Mouse (Mus musculus): ENCODE measurements at regions not wholly inside any gene's neighbourhood (a gene's known extent, or its start where the extent isn't known, plus 50 kb on each side); places are given as distances from the start of the nearest gene placed in this dataset.

GRCm38 (mm10) chr7:145122471-145122870 is 85.4 kb downstream of the 1810010D01Rik start:
- peak; percentile 72 for DNase-seq
- 70% methylated on average over 2 of the region's 2 CpGs for WGBS
- Histone ChIP-seq H3K4me3 (ENCODE audit: insufficient read depth, low read depth, low read length) (no peak overlapping the region), H3K36me3 (ENCODE audit: control insufficient read depth, insufficient read depth, low read length) (no peaks in the 10 kb centered on the region), H3K4me1 (ENCODE audit: control insufficient read depth, insufficient read depth, low read length) (peaks cover 14% of the 10 kb centered on the region), H3K27ac (ENCODE audit: insufficient read depth, low read depth, low read length) (no peak overlapping the region), H3K27me3 (replicated peaks; ENCODE audit: control insufficient read depth, insufficient read depth, low read length) (no peaks in the 10 kb centered on the region)
- TF ChIP-seq CTCF (conservative IDR thresholded peaks at IDR 0.05; ENCODE audit: insufficient read depth, insufficient read length, low read depth, low read length) (no peak), POLR2A (IDR thresholded peaks at IDR 0.05; ENCODE audit: low read depth, low read length) (no peak)

- DNase-seq: no peak
- TF ChIP-seq CTCF (conservative IDR thresholded peaks at IDR 0.05; ENCODE audit: insufficient read depth, insufficient read length, low read depth, low read length) (no peak), POLR2A (IDR thresholded peaks at IDR 0.05; ENCODE audit: low read depth, low read length) (no peak)
- Histone ChIP-seq H3K36me3 (ENCODE audit: control insufficient read depth, insufficient read depth, low read length) (no peaks in the 10 kb centered on the region), H3K27me3 (replicated peaks; ENCODE audit: control insufficient read depth, insufficient read depth, low read length) (no peaks in the 10 kb centered on the region), H3K4me3 (ENCODE audit: insufficient read depth, low read depth, low read length) (no peak overlapping the region), H3K27ac (ENCODE audit: insufficient read depth, low read depth, low read length) (no peak overlapping the region), H3K4me1 (ENCODE audit: control insufficient read depth, insufficient read depth, low read length) (peaks cover 5% of the 10 kb centered on the region; the same call in 1 of the 2 replicates)
- WGBS: 31% methylated on average over 4 of the region's 4 CpGs
These were observed 89.5 kb downstream of the 1810010D01Rik start for GRCm38 (mm10) chr7:145118406-145118805.

- no peaks in the 10 kb centered on the region for H3K4me1 ChIP-seq (ENCODE audit: control insufficient read depth, insufficient read depth, low read length)
These were observed 93.3 kb downstream of the 1810010D01Rik start for GRCm38 (mm10) chr7:145114660-145115059.

GRCm38 (mm10) chr7:145114145-145114544 is 93.8 kb downstream of the 1810010D01Rik start:
- WGBS: 69% methylated on average over 2 of the region's 2 CpGs

More at GRCm38 (mm10) chr7:145114660-145115059, 93.3 kb downstream of the 1810010D01Rik start:
- Histone ChIP-seq H3K27me3 (replicated peaks; ENCODE audit: control insufficient read depth, insufficient read depth, low read length) (no peaks in the 10 kb centered on the region), H3K27ac (ENCODE audit: insufficient read depth, low read depth, low read length) (no peak overlapping the region), H3K4me3 (ENCODE audit: insufficient read depth, low read depth, low read length) (no peak overlapping the region), H3K36me3 (ENCODE audit: control insufficient read depth, insufficient read depth, low read length) (no peaks in the 10 kb centered on the region)
- peak; percentile 45 for DNase-seq
- TF ChIP-seq POLR2A (IDR thresholded peaks at IDR 0.05; ENCODE audit: low read depth, low read length) (no peak), CTCF (conservative IDR thresholded peaks at IDR 0.05; ENCODE audit: insufficient read depth, insufficient read length, low read depth, low read length) (peak; percentile 62)
- WGBS: 79% methylated on average over 2 of the region's 2 CpGs

GRCm38 (mm10) chr7:145112887-145113531 is 94.9 kb downstream of the 1810010D01Rik start:
- peak overlapping the region; percentile 39 for H3K27ac ChIP-seq (ENCODE audit: insufficient read depth, low read depth, low read length)
- no peaks in the 10 kb centered on the region for H3K4me1 ChIP-seq (ENCODE audit: control insufficient read depth, insufficient read depth, low read length)
- no peaks in the 10 kb centered on the region for H3K27me3 ChIP-seq (replicated peaks; ENCODE audit: control insufficient read depth, insufficient read depth, low read length)
- no peak overlapping the region for H3K4me3 ChIP-seq (ENCODE audit: insufficient read depth, low read depth, low read length)
- H3K36me3 ChIP-seq (ENCODE audit: control insufficient read depth, insufficient read depth, low read length): no peaks in the 10 kb centered on the region
- DNase-seq: no peak
- 82% methylated on average over 7 of the region's 7 CpGs for WGBS
- TF ChIP-seq CTCF (conservative IDR thresholded peaks at IDR 0.05; ENCODE audit: insufficient read depth, insufficient read length, low read depth, low read length): no peak

More at GRCm38 (mm10) chr7:145114145-145114544, 93.8 kb downstream of the 1810010D01Rik start:
- Histone ChIP-seq H3K4me1 (ENCODE audit: control insufficient read depth, insufficient read depth, low read length) (no peaks in the 10 kb centered on the region), H3K4me3 (ENCODE audit: insufficient read depth, low read depth, low read length) (no peak overlapping the region), H3K27me3 (replicated peaks; ENCODE audit: control insufficient read depth, insufficient read depth, low read length) (no peaks in the 10 kb centered on the region), H3K36me3 (ENCODE audit: control insufficient read depth, insufficient read depth, low read length) (no peaks in the 10 kb centered on the region), H3K27ac (ENCODE audit: insufficient read depth, low read depth, low read length) (no peak overlapping the region)
- TF ChIP-seq CTCF (conservative IDR thresholded peaks at IDR 0.05; ENCODE audit: insufficient read depth, insufficient read length, low read depth, low read length) (no peak; the same call in 1 of the 2 replicates), POLR2A (IDR thresholded peaks at IDR 0.05; ENCODE audit: low read depth, low read length) (no peak)
- DNase-seq: no peak

- Histone ChIP-seq H3K4me3 (ENCODE audit: insufficient read depth, low read depth, low read length) (no peak overlapping the region), H3K36me3 (ENCODE audit: control insufficient read depth, insufficient read depth, low read length) (no peaks in the 10 kb centered on the region), H3K27ac (ENCODE audit: insufficient read depth, low read depth, low read length) (peak overlapping the region; percentile 39), H3K27me3 (replicated peaks; ENCODE audit: control insufficient read depth, insufficient read depth, low read length) (no peaks in the 10 kb centered on the region), H3K4me1 (ENCODE audit: control insufficient read depth, insufficient read depth, low read length) (no peaks in the 10 kb centered on the region)
- no peak for DNase-seq
- TF ChIP-seq POLR2A (IDR thresholded peaks at IDR 0.05; ENCODE audit: low read depth, low read length) (no peak), CTCF (conservative IDR thresholded peaks at IDR 0.05; ENCODE audit: insufficient read depth, insufficient read length, low read depth, low read length) (no peak)
These were observed 95.6 kb downstream of the 1810010D01Rik start for GRCm38 (mm10) chr7:145112146-145112830.
